Comparison of ENCODE assay signal across 9 mouse cellular contexts in genomic region chr9:14174324-14175040, GRCm38 (mm10).
A peak's percentile ranks its signal among the peaks of the same experiment; 100 is the strongest.
DNase-seq lines count a peak whose midpoint lies in the region; ATAC-seq and TF ChIP-seq lines count a peak whose summit lies in the region.
"Had no signal": no experiment of that assay in that cellular context is flagged by ENCODE, and none has a peak within 500 bp of the region (broad histone marks: within the 10 kb centered on the region; RNA-seq: fewer than 3 reads in every experiment).

No protein-coding gene starts in this region.

- peak; percentile 50 for ATAC-seq in kidney, postnatal 0 days (replicated peaks; ENCODE audit: low FRiP score, low read depth)
- peak; percentile 55 for ATAC-seq in embryonic facial prominence, embryonic 15.5 days (ENCODE audit: insufficient number of reproducible peaks, low FRiP score, low TSS enrichment, low read depth)
- peak; percentile 74 for ATAC-seq in intestine, embryonic 14.5 days (replicated peaks; ENCODE audit: low FRiP score, low TSS enrichment, low read depth)
- ATAC-seq in neural tube, embryonic 15.5 days (ENCODE audit: low FRiP score), result peak; percentile 70

- no peaks in the 10 kb centered on the region for H3K36me3 ChIP-seq in kidney, postnatal 0 days (ENCODE audit: insufficient read depth, low read length)
- no peaks in the 10 kb centered on the region for H3K36me3 ChIP-seq in embryonic facial prominence, embryonic 15.5 days
- no peaks in the 10 kb centered on the region for H3K36me3 ChIP-seq in intestine, embryonic 14.5 days (ENCODE audit: control insufficient read depth, insufficient read depth, low read length)
- no peaks in the 10 kb centered on the region for H3K36me3 ChIP-seq in neural tube, embryonic 15.5 days
- H3K36me3 ChIP-seq: liver, embryonic 15.5 days had no signal

- 64% methylated on average over 3 of the region's 3 CpGs for WGBS in kidney, postnatal 0 days
- 58% methylated on average over 3 of the region's 3 CpGs for WGBS in embryonic facial prominence, embryonic 15.5 days
- 66% methylated on average over 3 of the region's 3 CpGs for WGBS in intestine, embryonic 14.5 days
- WGBS in neural tube, embryonic 15.5 days, result 53% methylated on average over 3 of the region's 3 CpGs

- no peak overlapping the region for H3K9ac ChIP-seq in kidney, postnatal 0 days (ENCODE audit: low read depth, low read length)
- no peak overlapping the region for H3K9ac ChIP-seq in embryonic facial prominence, embryonic 15.5 days
- H3K9ac ChIP-seq in intestine, embryonic 14.5 days (ENCODE audit: low read length), result no peak overlapping the region
- no peak overlapping the region for H3K9ac ChIP-seq in neural tube, embryonic 15.5 days (replicated peaks)
- H3K9ac ChIP-seq: liver, embryonic 15.5 days had no signal

- no peak overlapping the region for H3K4me2 ChIP-seq in kidney, postnatal 0 days (ENCODE audit: low read length)
- H3K4me2 ChIP-seq in embryonic facial prominence, embryonic 15.5 days (replicated peaks), result peak overlapping the region; percentile 9; the same call in 1 of the 2 replicates
- H3K4me2 ChIP-seq in intestine, embryonic 14.5 days (ENCODE audit: low read length), result 0 out of 2 replicates have a peak overlapping the region, but pooled peaks have one; percentile 32
- H3K4me2 ChIP-seq in neural tube, embryonic 15.5 days, result peak overlapping the region; percentile 15; the same call in 1 of the 2 replicates
- H3K4me2 ChIP-seq: liver, embryonic 15.5 days had no signal

- no peak for DNase-seq in kidney, postnatal 0 days (ENCODE audit: low spot score)
- DNase-seq in kidney, postnatal 36 days, result no peak
- DNase-seq in intestine, embryonic 14.5 days (ENCODE audit: low spot score), result no peak
- DNase-seq in embryo, embryonic 11 days, result no peak
- DNase-seq in adrenal gland, adult 2 months, result no peak
- no peak for DNase-seq in embryo, embryonic 9.5 days (ENCODE audit: extremely low spot score)

- no peak overlapping the region for H3K4me3 ChIP-seq in kidney, postnatal 0 days (replicated peaks; ENCODE audit: low read depth, low read length)
- no peak overlapping the region for H3K4me3 ChIP-seq in embryonic facial prominence, embryonic 15.5 days (replicated peaks)
- H3K4me3 ChIP-seq in intestine, embryonic 14.5 days (ENCODE audit: low read depth, low read length), result no peak overlapping the region
- no peak overlapping the region for H3K4me3 ChIP-seq in neural tube, embryonic 15.5 days (replicated peaks)
- H3K4me3 ChIP-seq: liver, embryonic 15.5 days had no signal

- peak overlapping the region; percentile 5; the same call in 1 of the 2 replicates for H3K27ac ChIP-seq in kidney, postnatal 0 days
- H3K27ac ChIP-seq in embryonic facial prominence, embryonic 15.5 days (replicated peaks), result peak overlapping the region; percentile 94
- H3K27ac ChIP-seq in intestine, embryonic 14.5 days (ENCODE audit: low read depth), result peak overlapping the region; percentile 89
- peak overlapping the region; percentile 81 for H3K27ac ChIP-seq in neural tube, embryonic 15.5 days (replicated peaks)
- H3K27ac ChIP-seq: liver, embryonic 15.5 days had no signal

- peaks cover 29% of the 10 kb centered on the region; the same call in 1 of the 2 replicates for H3K4me1 ChIP-seq in kidney, postnatal 0 days (replicated peaks; ENCODE audit: insufficient read depth, low read length)
- H3K4me1 ChIP-seq in embryonic facial prominence, embryonic 15.5 days, result peaks cover 41% of the 10 kb centered on the region
- H3K4me1 ChIP-seq in intestine, embryonic 14.5 days (replicated peaks; ENCODE audit: control insufficient read depth, insufficient read depth, low read length), result peaks cover 44% of the 10 kb centered on the region
- peaks cover 46% of the 10 kb centered on the region for H3K4me1 ChIP-seq in neural tube, embryonic 15.5 days

- TF ChIP-seq CTCF in kidney, postnatal 0 days (IDR thresholded peaks at IDR 0.05; ENCODE audit: low read depth), result no peak

- no peaks in the 10 kb centered on the region for H3K27me3 ChIP-seq in kidney, postnatal 0 days (ENCODE audit: insufficient read depth, low read length)
- H3K27me3 ChIP-seq in embryonic facial prominence, embryonic 15.5 days, result no peaks in the 10 kb centered on the region
- no peaks in the 10 kb centered on the region for H3K27me3 ChIP-seq in intestine, embryonic 14.5 days (replicated peaks; ENCODE audit: control insufficient read depth, insufficient read depth, low read length)
- H3K27me3 ChIP-seq in neural tube, embryonic 15.5 days (replicated peaks), result no peaks in the 10 kb centered on the region
- H3K27me3 ChIP-seq: liver, embryonic 15.5 days had no signal

- H3K9me3 ChIP-seq in kidney, postnatal 0 days (replicated peaks; ENCODE audit: low read length), result no peaks in the 10 kb centered on the region
- no peaks in the 10 kb centered on the region for H3K9me3 ChIP-seq in embryonic facial prominence, embryonic 15.5 days (replicated peaks)
- H3K9me3 ChIP-seq in intestine, embryonic 14.5 days (ENCODE audit: control insufficient read depth, low read length), result no peaks in the 10 kb centered on the region
- no peaks in the 10 kb centered on the region for H3K9me3 ChIP-seq in neural tube, embryonic 15.5 days (replicated peaks)
- H3K9me3 ChIP-seq: liver, embryonic 15.5 days had no signal

Comparison
In these comparisons a context has a peak if more than half of its experiments do, and no peak if none do; other contexts are left out.
1. H3K27ac ChIP-seq: peak in every context shown above with its lines; median percentile 94 in embryonic facial prominence, embryonic 15.5 days; 89 in intestine, embryonic 14.5 days; 81 in neural tube, embryonic 15.5 days; 5 in kidney, postnatal 0 days.